Mouse (Mus musculus): ENCODE results near the gene Pde10a. TPM values are rescaled to one million over a fixed set of nuclear protein-coding genes. Genes with fewer than 3 reads are reported as not detected.

Gene Pde10a
- total RNA-seq, 2 experiments from 2014 or later: 2.4 to 3.6 TPM

- no peak for DNase-seq
These were observed 510.6 kb downstream of the Pde10a start for GRCm38 (mm10) chr17:9035561-9036348.

Other genes with a start within 250 kb of the Pde10a start
- gene Mpc1, start 242.5 kb upstream of the Pde10a start, total RNA-seq (2021): 100 to 1,000 TPM; 873 to 884 TPM
- 10 to 100 TPM; 16.4 to 17.8 TPM for gene Sft2d1, start 214.3 kb upstream of the Pde10a start, total RNA-seq (2021)
- under 1 TPM; 0.25 to 0.26 TPM for gene Prr18, start 187.9 kb upstream of the Pde10a start, total RNA-seq (2021)
- under 1 TPM; 0.59 to 0.65 TPM for gene T2, start 169.4 kb upstream of the Pde10a start, total RNA-seq (2021)
- gene T, start 90.9 kb upstream of the Pde10a start, total RNA-seq (2021): not detected
- not detected for gene Gm17087, start 41.6 kb downstream of the Pde10a start, total RNA-seq (2021)

Data from heart, adult 18-20 months (tissue).